Mouse (Mus musculus) lung, postnatal 4 days (tissue): ENCODE results near the gene Pqlc2.

ENCODE experiments used
- DNase-seq, 2 experiments: peaks; one replicate each; pipeline ENCODE4 v3.0.0; 2021

Pqlc2 gene

DNA sequence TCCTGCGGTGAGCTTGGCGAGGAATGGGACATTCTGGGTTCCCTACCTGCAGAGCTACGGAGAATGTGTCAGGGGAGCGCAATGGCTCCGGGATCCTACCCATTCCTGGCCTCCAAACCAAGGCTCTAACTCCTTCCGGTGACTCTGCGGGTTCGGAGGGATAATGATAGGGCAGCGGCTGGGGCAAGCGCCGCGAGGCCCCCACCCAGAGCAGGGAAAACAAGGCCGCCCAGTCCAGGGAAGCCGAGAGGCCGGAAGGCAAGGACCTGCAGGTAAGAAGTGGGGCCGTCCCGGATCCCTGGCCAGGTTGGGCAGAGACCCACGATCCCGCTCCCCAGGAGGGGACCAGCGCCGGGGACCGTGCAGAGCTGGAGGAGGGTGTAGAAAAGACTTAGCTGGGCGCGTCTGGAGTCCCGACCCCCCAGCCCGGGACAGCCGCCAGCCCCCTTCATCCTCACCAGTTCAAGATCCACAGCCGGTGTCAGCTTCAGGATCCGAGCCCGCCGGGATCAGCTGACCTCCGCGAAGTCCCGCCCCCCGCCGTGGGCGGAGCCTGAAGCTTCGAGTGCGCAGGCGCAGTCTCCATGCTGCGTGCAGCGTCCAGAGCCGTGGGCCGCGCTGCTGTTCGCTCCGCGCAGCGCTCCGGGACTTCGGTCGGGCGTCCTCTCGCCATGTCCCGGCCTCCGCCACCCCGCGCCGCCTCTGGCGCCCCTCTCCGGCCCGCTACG lies at the start of gene Pqlc2, which contains the start of gene Akr7a5:
Gene Pqlc2, minus strand, starts transcription at position 538 of the 728 bp plus-strand sequence.
Gene Akr7a5, plus strand, starts transcription at position 574 of the 728 bp plus-strand sequence.
- DNase-seq: peak; percentile 97 to 99

DNA sequence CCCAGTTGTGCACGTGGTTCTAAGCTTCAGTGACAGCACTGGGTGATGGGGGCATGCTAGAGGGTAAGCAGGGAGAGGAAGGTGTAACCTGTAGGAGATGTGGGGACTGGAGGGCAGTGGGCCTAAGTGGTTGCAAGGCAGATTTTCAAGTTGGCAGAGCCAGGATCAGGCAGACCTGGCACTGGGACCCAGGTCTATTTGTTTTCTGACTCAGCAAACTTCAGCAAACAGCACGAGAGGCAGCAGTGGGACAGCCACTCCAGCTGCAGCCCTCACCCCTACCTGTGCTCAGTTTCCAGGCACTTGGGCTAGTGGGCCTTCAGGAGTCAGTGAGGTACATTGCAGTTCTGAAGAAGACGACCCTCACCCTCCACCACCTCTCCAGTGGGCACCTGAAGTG lies 46.7 kb upstream of the Pqlc2 start:
- DNase-seq: peak in 1 of 2 experiments; percentile 31

DNA sequence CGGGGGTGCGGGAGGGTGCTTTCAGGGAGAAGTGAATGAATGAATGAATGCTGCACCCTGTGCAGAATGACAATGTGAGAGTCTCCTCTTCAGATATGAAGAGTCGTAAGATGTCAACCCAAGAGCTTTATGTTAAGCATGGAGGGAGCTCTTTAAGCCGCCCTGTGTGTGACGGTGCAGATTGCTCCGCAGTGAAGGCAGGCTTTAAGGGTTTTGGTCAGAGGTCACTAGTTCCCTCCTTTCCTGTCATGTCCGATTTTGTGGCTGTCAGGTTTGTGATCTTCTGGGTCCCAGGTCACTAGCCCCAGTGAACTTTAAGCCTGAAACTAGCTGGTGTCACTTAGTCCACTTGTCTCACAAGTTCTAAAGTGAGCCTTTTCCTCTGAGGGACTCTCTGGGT lies 42.3 kb upstream of the Pqlc2 start:
- DNase-seq: no peak

DNA sequence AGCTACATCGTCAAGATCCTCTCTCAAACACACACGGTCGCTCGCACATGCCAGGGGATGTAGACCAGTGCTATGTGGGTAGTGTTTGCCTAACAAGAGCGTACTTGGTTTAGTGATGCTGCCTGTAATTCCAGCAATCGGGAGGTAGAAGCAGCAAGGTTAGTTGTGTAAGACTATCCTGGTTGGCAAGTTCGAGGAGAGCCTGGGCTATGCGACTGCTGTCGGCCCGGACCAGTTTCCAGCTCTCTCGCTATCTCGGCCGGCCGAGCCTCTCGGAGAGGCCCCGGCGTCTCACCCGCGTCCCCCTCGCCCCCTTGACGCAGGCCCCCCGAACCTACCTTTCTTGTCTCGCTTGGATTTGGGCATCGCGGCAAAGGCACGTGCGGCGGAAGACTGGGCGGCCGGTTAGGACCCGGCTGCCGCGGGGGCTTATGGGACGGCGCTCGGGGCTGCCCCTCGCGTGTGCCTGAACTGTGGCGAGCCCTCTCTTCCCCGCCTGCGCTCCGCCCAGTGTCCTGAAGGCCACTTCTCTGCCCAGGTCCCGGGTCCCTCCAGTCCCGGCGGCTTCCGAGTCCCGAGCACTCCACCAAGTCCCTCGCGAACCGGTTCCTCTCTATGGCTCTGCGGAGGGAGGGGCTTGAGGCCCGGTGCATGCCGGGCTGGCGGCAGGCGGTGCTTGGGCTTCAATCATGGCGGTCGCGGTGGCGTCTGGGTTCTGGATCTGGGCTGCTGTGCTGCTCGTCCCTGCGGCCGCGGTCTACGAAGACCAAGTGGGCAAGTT lies 41.6 kb upstream of the Pqlc2 start, which contains the start of the genes Mrto4, Emc1 and Ubr4:
Gene Mrto4, minus strand, starts transcription at position 646 of the 781 bp plus-strand sequence.
Gene Emc1, plus strand, starts transcription at position 657 of the 781 bp plus-strand sequence.
Gene Ubr4, plus strand, starts transcription at position 679 of the 781 bp plus-strand sequence.
- peak; percentile 89 to 90 for DNase-seq

DNA sequence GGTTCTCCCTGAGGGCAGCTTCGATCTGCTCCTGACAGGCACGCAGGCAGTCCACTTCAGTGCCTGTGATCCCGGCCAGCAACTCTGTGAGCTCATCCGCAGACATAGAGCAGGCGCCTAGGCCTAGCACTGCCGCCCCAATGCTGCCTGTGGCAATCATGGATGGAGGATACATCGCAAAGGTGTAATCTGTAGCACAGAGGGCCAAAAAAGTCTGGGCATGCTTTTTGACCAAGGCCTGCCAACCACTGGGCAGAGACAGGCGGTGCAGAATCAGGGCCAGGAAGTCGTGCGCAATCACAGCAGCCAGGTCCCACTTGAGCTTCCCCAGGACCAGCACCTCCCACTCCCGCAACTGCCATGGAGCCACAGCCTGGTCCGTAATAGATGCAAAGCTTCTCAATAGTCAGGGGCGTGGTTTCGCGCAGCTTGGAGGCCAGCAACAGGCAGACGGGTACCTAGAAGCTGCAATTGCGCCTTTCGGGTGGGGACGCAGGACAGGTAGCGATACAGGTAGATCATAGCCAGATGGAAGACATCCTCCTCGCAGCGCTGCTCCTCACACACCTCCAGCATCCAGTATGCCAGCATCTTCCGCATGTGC lies 35.0 kb upstream of the Pqlc2 start:
- no peak for DNase-seq

DNA sequence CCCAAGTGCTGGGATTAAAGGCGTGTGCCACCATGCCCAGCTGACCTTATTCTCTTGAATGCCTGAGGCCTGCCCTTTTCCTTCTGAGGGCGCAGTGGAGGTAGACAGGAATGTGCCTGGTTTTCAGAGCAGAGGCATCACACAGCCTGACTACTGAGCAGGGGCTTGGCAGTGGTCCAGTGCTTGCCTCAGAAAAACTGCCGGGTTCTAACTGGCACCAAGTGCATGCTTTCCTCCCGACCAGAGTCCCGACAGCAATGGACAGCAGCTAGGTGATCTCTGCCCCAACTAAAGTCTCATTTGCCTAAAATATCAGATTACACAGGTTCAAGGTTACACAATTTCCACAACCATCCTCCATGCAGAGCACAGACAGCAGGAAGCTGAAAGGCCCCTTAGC lies 33.2 kb upstream of the Pqlc2 start:
- no peak for DNase-seq

DNA sequence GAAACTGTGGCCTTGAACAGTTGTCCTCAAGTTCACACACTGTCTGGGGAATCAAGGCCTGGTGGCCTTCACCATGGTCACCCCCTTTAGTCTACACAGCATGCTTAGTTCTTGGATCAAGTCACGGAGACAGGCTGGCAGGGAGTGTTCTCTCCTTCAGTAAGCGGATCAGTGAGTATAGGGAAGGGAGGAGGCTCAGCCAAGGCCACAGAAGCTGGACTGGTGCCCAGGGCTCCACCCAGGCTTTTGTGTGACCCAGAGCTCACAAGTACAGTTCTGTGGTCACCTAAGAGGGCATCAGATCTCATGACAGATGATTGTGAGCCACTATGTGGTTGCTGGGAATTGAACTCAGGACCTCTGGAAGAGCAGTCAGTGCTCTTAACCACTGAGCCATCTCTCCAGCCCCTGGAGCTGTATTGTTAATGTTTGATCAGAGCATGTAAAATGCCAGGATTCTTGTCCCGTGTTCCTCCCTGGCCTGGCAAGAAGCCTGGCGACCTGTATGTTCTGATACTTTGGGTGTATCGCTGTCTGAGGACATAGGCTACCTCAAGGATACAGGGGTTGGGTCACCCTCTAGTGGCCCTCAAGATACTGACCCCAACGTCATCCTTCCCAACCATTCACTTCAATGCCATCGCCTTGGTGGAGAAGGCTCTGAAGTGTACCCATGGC lies 31.2 kb upstream of the Pqlc2 start:
- DNase-seq: peak; percentile 28 to 36

DNA sequence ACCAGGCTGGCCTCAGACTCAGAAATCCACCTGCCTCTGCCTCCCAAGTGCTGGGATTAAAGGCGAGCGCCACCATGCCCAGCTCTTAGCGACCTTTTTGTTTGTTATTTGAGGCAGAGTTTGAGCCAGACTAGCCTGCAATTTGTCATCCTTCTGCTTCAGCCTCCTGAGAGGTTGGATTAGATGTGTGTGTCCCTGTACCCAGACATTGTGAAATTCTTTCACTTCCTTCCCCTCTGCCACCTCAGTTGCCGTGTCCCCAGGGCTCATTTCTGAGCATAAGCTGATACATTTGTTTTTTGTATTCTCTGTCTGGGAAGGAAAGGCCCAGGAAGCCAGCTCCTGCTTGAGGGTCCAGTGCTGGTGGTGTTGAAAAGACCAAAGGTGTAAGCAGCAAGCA lies 30.3 kb upstream of the Pqlc2 start:
- no peak for DNase-seq

DNA sequence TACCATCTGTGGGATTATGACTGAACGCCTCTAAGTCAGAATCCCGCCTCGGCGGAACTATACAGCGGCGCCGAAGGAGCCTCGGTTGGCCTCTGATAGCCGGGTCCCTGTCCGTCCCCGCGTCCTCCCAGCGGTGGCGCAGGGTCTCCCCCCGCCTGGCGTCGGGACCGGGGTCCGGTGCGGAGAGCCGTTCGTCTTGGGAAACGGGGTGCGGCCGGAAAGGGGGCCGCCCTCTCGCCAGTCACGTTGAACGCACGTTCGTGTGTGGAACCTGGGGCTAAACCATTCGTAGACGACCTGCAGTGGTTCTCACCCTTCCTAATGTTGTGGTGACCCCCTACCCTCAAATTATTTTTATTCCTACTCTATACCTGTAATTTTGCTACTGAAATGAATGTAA lies 27.6 kb upstream of the Pqlc2 start:
- no peak for DNase-seq

DNA sequence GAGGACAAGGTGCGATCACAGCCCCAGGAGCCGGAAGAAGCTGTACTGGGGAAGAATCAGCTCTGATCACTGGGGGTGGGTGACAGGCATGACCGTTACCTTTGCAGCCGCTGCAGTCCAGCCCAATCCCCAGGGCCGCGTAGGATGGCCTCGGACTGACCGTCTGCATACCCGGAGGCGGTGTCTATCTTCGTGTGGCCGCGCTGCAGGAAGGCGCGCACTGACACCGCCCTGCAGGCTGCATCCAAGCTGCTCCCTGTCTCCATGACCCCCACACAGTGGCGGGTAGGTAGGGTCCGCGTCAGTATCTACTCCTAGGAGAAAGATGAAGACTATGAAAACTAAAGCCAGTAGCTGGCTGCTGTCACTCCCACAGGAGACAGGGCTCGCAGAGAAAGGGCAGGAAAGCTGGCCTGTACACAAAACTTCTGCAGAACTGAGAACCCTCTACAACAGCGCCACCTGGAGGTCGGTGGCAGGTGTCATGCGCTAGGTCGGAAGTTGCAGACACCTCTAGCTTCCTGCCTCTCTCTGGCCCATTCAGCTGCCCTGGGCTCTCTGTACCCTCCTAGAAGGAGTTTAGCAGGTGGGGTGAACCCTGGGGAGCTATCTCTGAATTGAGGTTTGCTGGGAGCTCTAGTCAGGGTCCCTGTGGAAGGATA lies 26.4 kb upstream of the Pqlc2 start:
- peak; percentile 80 to 88 for DNase-seq

DNA sequence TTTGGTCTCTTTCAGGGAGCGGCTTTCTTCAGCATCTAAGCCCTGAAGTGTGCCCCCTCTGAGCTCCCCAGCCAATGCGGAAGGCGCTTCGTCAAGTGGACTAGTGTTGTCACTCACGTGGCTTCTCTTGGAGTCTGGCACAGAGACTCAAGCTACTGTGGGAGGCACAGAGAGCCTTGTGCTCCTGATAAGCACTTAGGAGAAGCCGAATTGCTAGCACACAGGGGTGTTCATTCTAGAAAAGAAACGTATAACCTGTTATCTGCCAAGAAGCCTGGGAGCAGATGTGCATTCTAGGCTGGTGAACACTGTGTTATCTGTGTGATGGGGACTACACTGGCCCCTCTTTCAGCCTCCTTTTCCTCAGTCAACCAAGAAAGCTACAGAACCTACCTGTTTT lies 25.0 kb upstream of the Pqlc2 start:
- DNase-seq: no peak

DNA sequence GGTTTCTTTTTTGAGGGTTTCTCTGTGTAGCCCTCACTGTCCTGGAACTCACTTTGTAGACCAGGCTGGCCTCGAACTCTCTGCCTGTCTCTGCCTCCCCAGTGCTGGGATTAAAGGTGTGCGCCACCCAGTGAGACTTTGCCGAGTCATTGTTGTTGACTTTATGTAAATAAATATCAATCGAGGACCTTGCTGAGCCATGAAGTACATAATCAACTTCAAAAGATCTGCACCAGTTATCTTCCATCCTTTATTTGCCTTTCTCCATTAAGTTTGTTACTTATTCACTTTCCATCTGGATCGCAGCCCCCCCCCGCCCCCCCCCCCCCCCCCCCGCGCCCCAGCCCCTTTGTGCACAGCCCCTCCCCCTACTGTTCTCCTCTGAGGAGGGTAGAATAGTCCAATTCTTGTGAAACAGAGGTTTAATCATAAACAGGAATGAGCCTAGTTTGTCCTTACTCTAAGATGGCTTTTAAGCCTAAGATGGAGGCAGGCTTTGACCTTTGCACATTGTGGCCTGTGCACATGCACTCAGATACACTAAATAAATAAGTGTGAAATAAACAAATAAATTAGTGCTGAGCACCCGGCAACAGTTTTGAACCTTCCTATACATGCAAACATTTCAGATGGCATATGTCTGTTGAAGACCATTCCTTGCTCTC lies 24.3 kb upstream of the Pqlc2 start:
- no peak for DNase-seq

DNA sequence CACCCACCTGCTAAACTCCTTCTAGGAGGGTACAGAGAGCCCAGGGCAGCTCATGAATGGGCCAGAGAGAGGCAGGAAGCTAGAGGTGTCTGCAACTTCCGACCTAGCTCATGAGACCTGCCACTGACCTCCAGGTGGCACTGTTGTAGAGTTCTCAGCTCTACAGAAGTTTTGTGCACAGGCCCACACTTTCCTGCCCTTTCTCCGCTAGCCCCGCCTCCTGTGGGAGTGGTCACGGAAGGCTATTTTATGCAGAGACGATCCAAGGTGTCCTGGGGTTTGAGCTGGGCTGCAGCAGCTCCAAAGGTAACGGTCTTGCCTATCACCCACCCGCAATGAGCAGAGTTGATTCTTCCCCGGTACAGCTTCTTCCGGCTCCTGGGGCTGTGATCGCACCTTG lies 20.1 kb upstream of the Pqlc2 start:
- peak; percentile 82 to 86 for DNase-seq

DNA sequence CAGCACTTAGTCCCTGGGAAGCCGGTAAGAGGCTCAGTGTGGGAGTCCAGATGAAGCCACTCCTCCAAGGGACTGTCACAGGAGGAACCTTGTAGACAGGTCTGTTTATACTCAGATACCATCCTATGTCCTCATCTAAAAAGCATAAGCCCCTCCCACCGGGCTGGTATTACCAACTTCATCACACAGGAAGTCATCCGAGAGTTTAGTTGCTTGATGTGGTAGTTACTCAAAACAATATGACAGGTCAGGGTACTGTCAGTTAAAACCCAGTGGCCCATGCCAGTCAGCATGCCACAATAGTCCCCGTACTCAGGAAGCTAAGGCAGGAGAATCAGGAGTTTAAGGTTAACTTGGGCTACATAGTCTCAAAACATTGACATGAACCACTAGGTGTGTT lies 9.2 kb upstream of the Pqlc2 start:
- no peak for DNase-seq

DNA sequence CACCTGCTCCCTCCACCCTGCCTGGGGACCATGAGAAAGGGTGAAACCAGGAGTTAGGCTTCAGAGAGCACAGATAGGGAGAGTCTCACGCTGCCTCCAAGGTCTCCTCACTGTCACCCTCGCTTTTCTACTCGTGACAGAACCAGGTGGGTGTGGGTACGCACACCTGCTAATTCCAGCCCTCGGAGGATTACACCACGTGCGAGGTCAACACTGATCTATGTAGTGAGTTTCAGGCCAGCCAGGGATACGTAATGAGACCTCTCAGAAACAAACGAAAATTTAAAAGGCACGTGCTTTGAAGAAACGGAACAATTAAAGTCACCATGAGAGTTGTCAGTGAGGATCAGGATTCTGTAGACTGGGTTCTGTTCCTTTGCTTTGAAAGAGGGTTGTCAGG lies 7.9 kb upstream of the Pqlc2 start:
- DNase-seq: no peak

DNA sequence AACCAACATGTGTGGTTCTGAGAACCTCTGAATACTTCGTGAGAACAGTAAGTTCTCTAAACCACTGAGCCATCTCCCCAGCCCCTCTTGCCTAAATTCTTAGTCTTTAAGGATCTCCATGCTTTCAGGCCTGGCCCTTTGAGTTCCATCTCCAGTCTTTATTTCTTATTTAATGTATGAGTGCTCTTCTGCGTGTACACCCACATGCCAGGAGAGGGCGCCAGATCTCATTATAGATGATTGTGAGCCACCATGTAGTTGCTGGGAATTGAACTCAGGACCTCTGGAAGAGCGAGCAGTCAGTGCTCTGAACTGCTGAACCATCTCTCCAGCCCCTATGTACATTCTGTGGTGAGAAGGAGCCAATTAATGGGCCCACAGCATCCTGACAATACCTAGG lies 2.1 kb upstream of the Pqlc2 start:
- peak in 1 of 2 experiments; percentile 52 for DNase-seq

DNA sequence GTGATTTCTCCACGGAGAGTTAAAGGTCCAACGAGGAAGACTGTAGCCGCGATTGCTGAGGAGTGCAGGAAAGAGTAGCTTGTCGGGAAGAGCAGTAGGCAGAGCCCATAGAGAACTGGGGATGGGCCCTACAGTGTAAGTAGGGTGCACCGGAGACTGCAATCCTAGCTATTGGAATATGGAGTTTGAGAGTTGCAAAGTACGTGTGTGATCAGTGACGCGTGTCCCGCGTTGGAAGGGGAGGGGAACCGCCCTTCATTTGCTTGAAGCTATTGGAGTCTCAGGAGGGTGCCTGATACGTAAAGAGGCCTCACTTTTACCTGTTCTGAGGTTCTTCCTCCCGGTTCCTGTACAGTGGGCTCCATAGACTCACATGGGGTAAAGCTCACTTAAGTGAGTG lies 1.2 kb upstream of the Pqlc2 start:
- DNase-seq: no peak

DNA sequence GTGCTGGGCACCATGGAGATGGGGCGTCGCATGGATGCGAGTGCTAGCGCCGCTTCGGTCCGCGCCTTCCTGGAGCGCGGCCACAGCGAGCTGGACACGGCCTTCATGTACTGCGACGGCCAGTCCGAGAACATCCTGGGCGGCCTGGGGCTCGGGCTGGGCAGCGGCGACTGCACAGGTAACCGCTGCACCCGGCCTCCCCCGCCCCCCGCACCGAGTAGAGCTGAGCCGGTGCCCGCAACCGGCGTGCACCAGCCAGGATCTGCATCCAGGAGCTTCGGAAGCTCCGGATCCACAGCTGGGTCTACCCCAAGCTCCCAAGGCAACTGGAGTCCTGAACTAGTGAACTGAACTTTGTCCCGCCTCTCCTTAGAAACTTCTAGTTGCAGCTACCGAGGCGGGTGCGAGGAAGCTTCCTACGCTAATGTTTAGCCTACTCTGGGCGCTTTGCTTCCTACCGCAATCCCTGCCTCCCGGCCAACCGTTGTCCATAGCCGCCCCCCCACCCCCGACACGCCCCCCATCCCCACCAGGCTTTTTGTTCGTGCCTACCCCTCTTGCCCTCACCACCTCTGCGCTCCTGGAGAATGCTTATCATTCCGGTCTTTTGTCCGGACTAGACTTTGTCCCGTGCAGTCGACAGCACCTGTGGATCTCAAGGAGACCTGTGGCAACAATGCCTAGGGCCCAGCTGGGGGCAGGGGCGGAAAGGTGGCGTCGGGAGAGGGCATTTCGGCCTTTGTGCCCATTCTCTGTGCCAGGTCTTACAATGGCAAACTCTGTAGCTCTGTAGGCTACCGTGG lies 592 bp upstream of the Pqlc2 start:
- no peak for DNase-seq

DNA sequence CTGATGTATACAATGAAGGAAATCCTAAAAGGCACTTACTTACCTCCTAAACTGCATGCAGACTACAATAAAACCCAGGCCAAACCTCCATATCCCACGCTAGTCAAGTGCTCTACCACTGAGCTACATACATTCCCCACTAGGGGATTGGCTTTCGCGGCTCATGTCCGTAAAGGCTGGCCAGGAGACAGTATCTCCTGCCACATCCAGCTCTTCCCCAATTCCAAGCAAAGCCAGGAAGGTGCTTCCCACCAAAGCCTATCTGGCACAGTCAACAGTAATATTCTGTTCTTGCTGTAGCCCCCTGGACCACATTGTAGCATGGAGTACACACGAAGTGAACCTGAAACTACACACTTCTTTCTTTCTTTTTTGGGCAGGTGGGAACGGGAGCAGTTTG lies 857 bp downstream of the Pqlc2 start:
- no peak for DNase-seq

DNA sequence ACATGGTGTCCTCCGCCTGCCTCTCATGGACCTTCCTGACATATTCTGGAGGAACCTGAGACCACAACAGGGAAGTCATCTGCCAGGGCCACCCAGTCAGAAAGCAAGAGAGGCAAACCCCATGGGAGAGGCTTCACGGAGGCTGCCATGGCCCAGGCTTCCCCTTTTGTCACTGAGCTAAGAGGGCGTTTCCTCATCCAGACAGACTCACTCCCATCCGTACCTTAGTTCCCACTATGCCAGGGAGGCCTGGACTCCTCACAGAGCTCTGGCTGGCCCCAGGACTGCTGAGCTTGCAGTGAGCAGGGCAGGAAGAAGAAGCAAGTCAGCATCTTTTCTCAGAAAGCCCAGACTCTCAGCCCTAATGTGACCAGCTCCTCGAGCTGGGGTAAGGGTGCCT lies 2.6 kb downstream of the Pqlc2 start:
- DNase-seq: peak; percentile 49 to 55

DNA sequence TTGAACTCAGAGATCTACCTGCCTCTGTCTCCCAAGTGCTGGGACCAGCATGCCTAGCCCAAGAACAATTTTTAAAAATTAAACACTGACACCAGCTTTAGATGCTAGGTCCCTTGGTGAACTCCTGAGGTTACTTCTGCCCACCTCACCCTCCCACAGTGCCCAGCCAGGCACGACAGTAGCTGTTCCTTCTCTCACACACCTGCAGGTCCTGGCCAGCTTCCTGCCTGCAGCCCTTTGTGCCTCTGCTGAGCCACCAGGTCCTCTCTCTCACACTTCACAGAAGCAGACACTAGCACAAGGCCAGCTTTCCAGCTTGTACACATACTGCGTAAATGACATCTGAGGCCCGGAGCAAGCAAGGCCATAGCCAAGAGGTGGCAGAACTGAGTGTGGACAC lies 5.0 kb downstream of the Pqlc2 start:
- no peak for DNase-seq
